Mouse (Mus musculus): ENCODE results near the gene Fxyd4.

Fxyd4 gene

GRCm38 (mm10) chr6:117891369-117892160 lies 45.9 kb downstream of the Fxyd4 start:
- DNase-seq (ENCODE audit: low read depth), result no peak

- no peak for DNase-seq (ENCODE audit: low read depth)
These were observed 47.2 kb downstream of the Fxyd4 start for GRCm38 (mm10) chr6:117890257-117890656.

GRCm38 (mm10) chr6:117888642-117889096 lies 48.8 kb downstream of the Fxyd4 start:
- DNase-seq (ENCODE audit: low read depth), result no peak

GRCm38 (mm10) chr6:117888032-117888431 lies 49.5 kb downstream of the Fxyd4 start:
- no peak for DNase-seq (ENCODE audit: low read depth)

GRCm38 (mm10) chr6:117885943-117886342 lies 51.5 kb downstream of the Fxyd4 start:
- DNase-seq (ENCODE audit: low read depth), result no peak

Data from NIH3T3 (cell line).